ENCODE assay signal across 8 mouse cellular contexts in the genomic region with DNA sequence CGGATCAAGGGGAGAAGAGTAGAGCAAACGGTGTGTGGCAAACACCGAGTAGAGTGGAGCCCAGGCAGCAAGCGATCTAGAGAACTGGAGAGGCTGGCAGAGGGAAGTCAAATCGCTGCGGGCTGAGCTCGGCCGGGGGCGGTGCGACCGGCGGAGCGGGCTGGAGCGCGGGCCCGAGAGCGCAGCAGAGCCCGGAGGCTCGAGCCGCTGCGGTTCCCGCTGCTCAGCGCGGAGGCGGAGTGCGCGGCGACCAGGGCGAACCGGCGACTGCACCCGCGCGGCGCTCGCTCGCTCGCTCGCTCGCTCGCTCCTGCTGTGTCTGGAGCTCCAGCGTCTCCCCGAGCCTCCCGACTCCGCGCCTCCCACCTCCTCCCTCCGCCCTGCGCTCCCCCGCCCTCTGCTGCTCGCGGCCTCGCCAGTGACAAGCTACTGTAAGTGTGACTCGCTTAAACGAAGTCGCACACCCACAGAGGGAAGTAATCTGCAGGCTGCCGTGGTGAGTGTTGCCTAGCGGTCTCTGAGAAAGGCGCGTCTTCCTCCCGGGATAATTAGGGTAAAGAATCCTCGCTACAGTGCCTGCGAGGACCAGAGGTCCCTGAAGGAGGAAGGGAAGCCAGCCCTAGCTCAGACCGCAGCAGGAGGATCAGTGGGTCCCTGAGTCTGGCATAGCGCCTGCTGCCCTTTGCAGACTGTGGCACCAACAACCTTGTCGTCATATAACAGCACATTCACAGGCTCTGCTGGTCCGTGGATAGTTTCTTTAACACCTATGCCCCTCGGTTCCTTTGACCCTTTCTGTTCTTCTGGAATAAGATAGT. TPM values are rescaled to one million over a fixed set of nuclear protein-coding genes. Genes with fewer than 3 reads are reported as not detected.
DNase-seq lines count a peak whose midpoint lies in the region; ATAC-seq and TF ChIP-seq lines count a peak whose summit lies in the region.

A gene (minus strand): TSS at position 321 of the 818 bp plus-strand sequence.

- peak; percentile 31 for DNase-seq in gastrocnemius, adult 2 months
- DNase-seq in gastrocnemius, adult 18-20 months (ENCODE audit: low spot score), result no peak
- DNase-seq in embryo, embryonic 10 days (ENCODE audit: low spot score), result peak; percentile 80
- DNase-seq in kidney, adult 9 months, result peak; percentile 24

- H3K27me3 ChIP-seq in limb, embryonic 12.5 days, result peaks cover 30% of the 10 kb centered on the region
- peaks cover 14% of the 10 kb centered on the region for H3K27me3 ChIP-seq in midbrain, embryonic 13.5 days
- peaks cover 15% of the 10 kb centered on the region; the same call in 1 of the 2 replicates for H3K27me3 ChIP-seq in stomach, embryonic 15.5 days (replicated peaks)

- intact Hi-C loops in gastrocnemius, adult 2 months (cut with DNase I), result no loop called here

- no peak within 1 kb of the TSS for H3K27ac ChIP-seq in gastrocnemius, adult 2 months
- H3K27ac ChIP-seq in limb, embryonic 12.5 days, result peak within 1 kb of the TSS; percentile 68
- H3K27ac ChIP-seq in midbrain, embryonic 13.5 days, result peak within 1 kb of the TSS; percentile 94
- no peak within 1 kb of the TSS; the same call in 1 of the 2 replicates for H3K27ac ChIP-seq in stomach, embryonic 15.5 days

- H3K4me2 ChIP-seq in limb, embryonic 12.5 days, result peak within 1 kb of the TSS; percentile 97
- H3K4me2 ChIP-seq in midbrain, embryonic 13.5 days (replicated peaks), result peak within 1 kb of the TSS; percentile 84
- H3K4me2 ChIP-seq in stomach, embryonic 15.5 days, result peak within 1 kb of the TSS; percentile 97

- ATAC-seq in granulocyte monocyte progenitor cell, adult 5-6 weeks (replicated peaks; ENCODE audit: poor library complexity, severe bottlenecking), result peak; percentile 92
- peak; percentile 89 for ATAC-seq in limb, embryonic 12.5 days (ENCODE audit: insufficient number of reproducible peaks, insufficient read depth, low FRiP score, low TSS enrichment, low read depth)
- peak; percentile 96 for ATAC-seq in midbrain, embryonic 13.5 days
- peak; percentile 92 for ATAC-seq in stomach, embryonic 15.5 days (ENCODE audit: insufficient read depth, low FRiP score, low read depth)

- H3K4me3 ChIP-seq in gastrocnemius, adult 2 months, result peak within 1 kb of the TSS; percentile 71
- H3K4me3 ChIP-seq in limb, embryonic 12.5 days (replicated peaks), result peak within 1 kb of the TSS; percentile 62
- peak within 1 kb of the TSS; percentile 86 for H3K4me3 ChIP-seq in midbrain, embryonic 13.5 days (replicated peaks)
- peak within 1 kb of the TSS; percentile 55 for H3K4me3 ChIP-seq in stomach, embryonic 15.5 days (replicated peaks)

- WGBS in limb, embryonic 12.5 days, result under 1% methylated on average over 64 of the region's 67 CpGs
- WGBS in midbrain, embryonic 13.5 days, result under 1% methylated on average over 54 of the region's 67 CpGs
- under 1% methylated on average over 67 of the region's 67 CpGs for WGBS in stomach, embryonic 15.5 days

- no peaks in the 10 kb centered on the region for H3K36me3 ChIP-seq in limb, embryonic 12.5 days
- H3K36me3 ChIP-seq in midbrain, embryonic 13.5 days, result no peaks in the 10 kb centered on the region
- no peaks in the 10 kb centered on the region for H3K36me3 ChIP-seq in stomach, embryonic 15.5 days

- H3K4me1 ChIP-seq in limb, embryonic 12.5 days (replicated peaks), result peaks cover 15% of the 10 kb centered on the region
- H3K4me1 ChIP-seq in midbrain, embryonic 13.5 days (replicated peaks), result peaks cover 31% of the 10 kb centered on the region
- 0 out of 2 replicates have a peak, but pooled peaks cover 8% of the 10 kb centered on the region for H3K4me1 ChIP-seq in stomach, embryonic 15.5 days

- H3K9me3 ChIP-seq in limb, embryonic 12.5 days, result no peaks in the 10 kb centered on the region
- H3K9me3 ChIP-seq in midbrain, embryonic 13.5 days, result no peaks in the 10 kb centered on the region
- H3K9me3 ChIP-seq in stomach, embryonic 15.5 days, result no peaks in the 10 kb centered on the region

- TF ChIP-seq CTCF in gastrocnemius, adult 2 months (IDR thresholded peaks at IDR 0.05), result no peak

- peak within 1 kb of the TSS; percentile 68 for H3K9ac ChIP-seq in limb, embryonic 12.5 days (replicated peaks)
- peak within 1 kb of the TSS; percentile 84 for H3K9ac ChIP-seq in midbrain, embryonic 13.5 days (replicated peaks)
- peak within 1 kb of the TSS; percentile 16; the same call in 1 of the 2 replicates for H3K9ac ChIP-seq in stomach, embryonic 15.5 days

RNA-seq across cellular contexts. Expression of the gene that starts here (rescaled TPM):
- not detected for total RNA-seq in gastrocnemius, adult 2 months (2021)
- total RNA-seq in gastrocnemius, adult 18-20 months (2021), result not detected
- total RNA-seq in granulocyte monocyte progenitor cell, adult 5-6 weeks (2014; fragmentation: Nextera tagmentation), result not detected in 2 replicates
- not detected in 2 replicates for total RNA-seq in granulocyte monocyte progenitor cell, adult 5-6 weeks (2017)
- polyA plus RNA-seq in limb, embryonic 12.5 days (2016; fragmentation: Nextera tagmentation; extraction: Ambion mirVana), result 5.4 and 6.1 TPM in 2 replicates
- polyA plus RNA-seq in midbrain, embryonic 13.5 days (2015; fragmentation: Nextera tagmentation; extraction: Ambion mirVana), result 43.4 and 57.7 TPM in 2 replicates
- polyA plus RNA-seq in stomach, embryonic 15.5 days (2015; fragmentation: Nextera tagmentation; extraction: Ambion mirVana), result 3.4 and 4.2 TPM in 2 replicates

Comparison
In these comparisons a context has a peak if more than half of its experiments do, and no peak if none do; other contexts are left out.
1. Peak in DNase-seq and H3K4me3 ChIP-seq in gastrocnemius, adult 2 months; RNA of the gene not detected or under 1 TPM.
2. Peak in ATAC-seq in granulocyte monocyte progenitor cell, adult 5-6 weeks; RNA of the gene not detected or under 1 TPM.
3. H3K27ac ChIP-seq: peak in limb, embryonic 12.5 days (single experiment) and midbrain, embryonic 13.5 days (single experiment); none in gastrocnemius, adult 2 months (single experiment) and stomach, embryonic 15.5 days (single experiment).
4. H3K9ac ChIP-seq: peak in every context shown above with its lines; median percentile 84 in midbrain, embryonic 13.5 days; 68 in limb, embryonic 12.5 days; 16 in stomach, embryonic 15.5 days.
5. Peak in every context shown above with its lines, with median percentiles within 50 percentile points of each other: H3K4me3 ChIP-seq, ATAC-seq and H3K4me2 ChIP-seq.